Mouse (Mus musculus) midbrain, postnatal 0 days (tissue): ENCODE measurements at regions not wholly inside any gene's neighbourhood (a gene's known extent, or its start where the extent isn't known, plus 50 kb on each side); places are given as distances from the start of the nearest gene placed in this dataset.
"Not testable (repeated sequence)": the region's sequence is repeated elsewhere in the genome, so short reads cannot be mapped to it uniquely, and the experiment has no call there.

ENCODE experiments used
- ATAC-seq: fragments of 200-750 bp; cut with Nextera tagmentation; 2 replicates; pipeline ENCODE4 v1.8.0; 2017; ENCODE audit warnings: moderate number of reproducible peaks, mild to moderate bottlenecking, moderate TSS enrichment, moderate library complexity; ENCODE audit not compliant: low FRiP score
- DNase-seq: peaks from one replicate; pipeline ENCODE4 v3.0.0-alpha.2; 2015; ENCODE audit warnings: low spot score
- H3K27ac ChIP-seq: fragments of 300-500 bp; sonication (generic); 2 replicates; pipeline ENCODE4 v1.5.1; 2014; ENCODE audit warnings: low read depth, mild to moderate bottlenecking, low read length, mixed read lengths
- H3K27me3 ChIP-seq: fragments of 300-500 bp; sonication (generic); 2 replicates; pipeline ENCODE4 v1.6.1; 2014; ENCODE audit warnings: low read length, control low read depth, mixed read lengths; ENCODE audit not compliant: insufficient read depth
- H3K36me3 ChIP-seq: fragments of 300-500 bp; sonication (generic); 2 replicates; pipeline ENCODE4 v1.6.1; 2014; ENCODE audit warnings: low read length, control low read depth, mixed read lengths; ENCODE audit not compliant: insufficient read depth
- H3K4me1 ChIP-seq: fragments of 300-500 bp; sonication (generic); 2 replicates; pipeline ENCODE4 v1.6.1; 2014; ENCODE audit warnings: mild to moderate bottlenecking, control low read depth, antibody characterized with exemption, low read length, mixed read lengths; ENCODE audit not compliant: insufficient read depth
- H3K4me2 ChIP-seq: fragments of 300-500 bp; sonication (generic); 2 replicates; pipeline ENCODE4 v1.6.1; 2014; ENCODE audit warnings: low read depth, mild to moderate bottlenecking, low read length, mixed read lengths; ENCODE audit not compliant: poor library complexity, severe bottlenecking
- H3K4me3 ChIP-seq: fragments of 300-500 bp; sonication (generic); 2 replicates; pipeline ENCODE4 v1.5.1; 2014; ENCODE audit warnings: low read depth, mild to moderate bottlenecking, low read length, moderate library complexity
- H3K9ac ChIP-seq: fragments of 300-500 bp; sonication (generic); replicated peaks from 2 replicates; pipeline ENCODE4 v1.6.1; 2014; ENCODE audit warnings: mild to moderate bottlenecking, low read length, moderate library complexity, mixed read lengths; ENCODE audit not compliant: poor library complexity, severe bottlenecking
- H3K9me3 ChIP-seq: fragments of 300-500 bp; sonication (generic); 2 replicates; pipeline ENCODE4 v1.6.1; 2016; ENCODE audit warnings: low read length, control low read depth
- CTCF ChIP-seq: IDR thresholded peaks from 2 replicates; pipeline ENCODE4 v1.5.1; 2016; ENCODE audit warnings: antibody characterized with exemption, mild to moderate bottlenecking
- WGBS: fragments of 180-500 bp; shearing (Covaris S2); extraction: QIAGEN DNeasy Blood & Tissue Kit; methylation state at CpG from one replicate; pipeline ENCODE4 v1.1.7; 2014; 5-methylcytosine and 5-hydroxymethylcytosine counted together

GRCm38 (mm10) chr2:147297876-147298498, 63.7 kb upstream of the Pax1 start:
- no peaks in the 10 kb centered on the region for H3K27me3 ChIP-seq
- DNase-seq (peak; percentile 60), ATAC-seq (peak; percentile 70)
- no peaks in the 10 kb centered on the region for H3K36me3 ChIP-seq
- no peak overlapping the region for H3K9ac ChIP-seq
- WGBS, result 60% methylated on average over 11 of the region's 11 CpGs
- no peak overlapping the region for H3K4me3 ChIP-seq
- no peak for TF ChIP-seq CTCF
- no peak overlapping the region for H3K4me2 ChIP-seq
- no peaks in the 10 kb centered on the region for H3K9me3 ChIP-seq
- H3K4me1 ChIP-seq, result no peaks in the 10 kb centered on the region; the same call in 1 of the 2 replicates
- 0 out of 2 replicates have a peak overlapping the region, but pooled peaks have one; percentile 32 for H3K27ac ChIP-seq

- not testable (repeated sequence) for H3K9me3 ChIP-seq, ATAC-seq, H3K4me1 ChIP-seq, H3K36me3 ChIP-seq, DNase-seq, H3K27me3 ChIP-seq, H3K4me3 ChIP-seq, H3K9ac ChIP-seq, H3K4me2 ChIP-seq, H3K27ac ChIP-seq
- 91% methylated on average over 2 of the region's 2 CpGs for WGBS
These were observed 66.8 kb upstream of the Pax1 start for GRCm38 (mm10) chr2:147294926-147295325.

- no peaks in the 10 kb centered on the region for H3K4me1 ChIP-seq
- TF ChIP-seq CTCF, result no peak
- H3K9ac ChIP-seq, result no peak overlapping the region
- H3K27me3 ChIP-seq, result no peaks in the 10 kb centered on the region
- DNase-seq (no peak), ATAC-seq (no peak)
- H3K27ac ChIP-seq, result no peak overlapping the region
- no peak overlapping the region for H3K4me2 ChIP-seq
- 66% methylated on average over 3 of the region's 3 CpGs for WGBS
- no peak overlapping the region for H3K4me3 ChIP-seq
- H3K9me3 ChIP-seq, result no peaks in the 10 kb centered on the region
- no peaks in the 10 kb centered on the region for H3K36me3 ChIP-seq
These were observed 68.4 kb upstream of the Pax1 start for GRCm38 (mm10) chr2:147293294-147293688.

- H3K9ac ChIP-seq, result no peak overlapping the region
- DNase-seq (no peak), ATAC-seq (no peak)
- H3K9me3 ChIP-seq, result no peaks in the 10 kb centered on the region
- H3K4me2 ChIP-seq, result no peak overlapping the region
- no peak for TF ChIP-seq CTCF
- H3K27ac ChIP-seq, result no peak overlapping the region
- WGBS, result 50% methylated on average over 11 of the region's 11 CpGs
- H3K4me1 ChIP-seq, result no peaks in the 10 kb centered on the region
- no peak overlapping the region for H3K4me3 ChIP-seq
- no peaks in the 10 kb centered on the region for H3K27me3 ChIP-seq
- no peaks in the 10 kb centered on the region for H3K36me3 ChIP-seq
These were observed 69.1 kb upstream of the Pax1 start for GRCm38 (mm10) chr2:147292387-147293293.

- WGBS, result 79% methylated on average over 3 of the region's 3 CpGs
- no peak overlapping the region for H3K9ac ChIP-seq
- no peak for TF ChIP-seq CTCF
- H3K4me1 ChIP-seq, result no peaks in the 10 kb centered on the region
- DNase-seq, result no peak
- no peak overlapping the region for H3K4me3 ChIP-seq
- ATAC-seq, result no peak
- no peak overlapping the region for H3K4me2 ChIP-seq
- H3K36me3 ChIP-seq, result no peaks in the 10 kb centered on the region
- H3K9me3 ChIP-seq, result no peaks in the 10 kb centered on the region
- H3K27ac ChIP-seq, result no peak overlapping the region
- H3K27me3 ChIP-seq, result no peaks in the 10 kb centered on the region
These were observed 78.3 kb upstream of the Pax1 start for GRCm38 (mm10) chr2:147283390-147283789.

GRCm38 (mm10) chr2:147277636-147278035, 83.6 kb upstream of the Nkx2-2 start:
- H3K9me3 ChIP-seq, result no peaks in the 10 kb centered on the region
- DNase-seq (no peak), ATAC-seq (no peak)
- TF ChIP-seq CTCF, result no peak
- no peaks in the 10 kb centered on the region for H3K36me3 ChIP-seq
- H3K4me2 ChIP-seq, result no peak overlapping the region
- H3K9ac ChIP-seq, result no peak overlapping the region
- H3K27me3 ChIP-seq, result no peaks in the 10 kb centered on the region
- WGBS, result 91% methylated on average over 4 of the region's 4 CpGs
- no peak overlapping the region for H3K27ac ChIP-seq
- H3K4me1 ChIP-seq, result no peaks in the 10 kb centered on the region
- no peak overlapping the region for H3K4me3 ChIP-seq
